Mouse (Mus musculus): ENCODE measurements around the gene Ift140. TPM values are rescaled to one million over a fixed set of nuclear protein-coding genes. Genes with fewer than 3 reads are reported as not detected.

The Ift140 gene
- polyA plus RNA-seq, 1 experiment from 2014 or later, result 21.7 TPM

- 64% methylated on average over 4 of the region's 4 CpGs for WGBS
- no peaks in the 10 kb centered on the region for H3K4me1 ChIP-seq (ENCODE audit: control insufficient read depth, insufficient read depth, low read length)
- no peak overlapping the region for H3K4me2 ChIP-seq (ENCODE audit: low read depth, low read length)
- 0 out of 2 replicates have a peak, but pooled peaks cover 7% of the 10 kb centered on the region for H3K36me3 ChIP-seq (ENCODE audit: control insufficient read depth, insufficient read depth, low read length)
- H3K27me3 ChIP-seq (ENCODE audit: control insufficient read depth, insufficient read depth, low read length), result no peaks in the 10 kb centered on the region
- H3K4me3 ChIP-seq (replicated peaks; ENCODE audit: low read length), result no peak overlapping the region
- no peak overlapping the region for H3K27ac ChIP-seq (ENCODE audit: low read length)
- no peak overlapping the region for H3K9ac ChIP-seq (ENCODE audit: low read length)
- no peak for ATAC-seq (ENCODE audit: insufficient read depth, low FRiP score)
- H3K9me3 ChIP-seq (replicated peaks; ENCODE audit: control insufficient read depth, low read length), result no peaks in the 10 kb centered on the region
Observed at GRCm38 (mm10) chr17:25036183-25036582, 20.3 kb downstream of the Ift140 start.

GRCm38 (mm10) chr17:25044879-25045278 lies 29.0 kb downstream of the Ift140 start:
- no peak overlapping the region for H3K9ac ChIP-seq (ENCODE audit: low read length)
- H3K27me3 ChIP-seq (ENCODE audit: control insufficient read depth, insufficient read depth, low read length), result no peaks in the 10 kb centered on the region
- H3K4me3 ChIP-seq (replicated peaks; ENCODE audit: low read length), result no peak overlapping the region
- H3K27ac ChIP-seq (ENCODE audit: low read length), result no peak overlapping the region
- no peak overlapping the region for H3K4me2 ChIP-seq (ENCODE audit: low read depth, low read length)
- H3K9me3 ChIP-seq (replicated peaks; ENCODE audit: control insufficient read depth, low read length), result no peaks in the 10 kb centered on the region
- H3K4me1 ChIP-seq (ENCODE audit: control insufficient read depth, insufficient read depth, low read length), result no peaks in the 10 kb centered on the region
- WGBS, result 75% methylated on average over 7 of the region's 7 CpGs
- no peak for ATAC-seq (ENCODE audit: insufficient read depth, low FRiP score)
- H3K36me3 ChIP-seq (ENCODE audit: control insufficient read depth, insufficient read depth, low read length), result no peaks in the 10 kb centered on the region

- Histone ChIP-seq H3K4me2 (ENCODE audit: low read depth, low read length) (no peak overlapping the region), H3K9ac (ENCODE audit: low read length) (no peak overlapping the region), H3K27me3 (ENCODE audit: control insufficient read depth, insufficient read depth, low read length) (no peaks in the 10 kb centered on the region), H3K27ac (ENCODE audit: low read length) (no peak overlapping the region), H3K36me3 (ENCODE audit: control insufficient read depth, insufficient read depth, low read length) (no peaks in the 10 kb centered on the region), H3K4me3 (replicated peaks; ENCODE audit: low read length) (no peak overlapping the region), H3K9me3 (replicated peaks; ENCODE audit: control insufficient read depth, low read length) (no peaks in the 10 kb centered on the region), H3K4me1 (ENCODE audit: control insufficient read depth, insufficient read depth, low read length) (no peaks in the 10 kb centered on the region)
- ATAC-seq (ENCODE audit: insufficient read depth, low FRiP score), result no peak
- WGBS, result 87% methylated on average over 4 of the region's 4 CpGs
Observed at GRCm38 (mm10) chr17:25045281-25045680, 29.4 kb downstream of the Ift140 start.

- Histone ChIP-seq H3K4me3 (replicated peaks; ENCODE audit: low read length) (no peak overlapping the region), H3K9me3 (replicated peaks; ENCODE audit: control insufficient read depth, low read length) (no peaks in the 10 kb centered on the region), H3K4me1 (ENCODE audit: control insufficient read depth, insufficient read depth, low read length) (no peaks in the 10 kb centered on the region), H3K9ac (ENCODE audit: low read length) (no peak overlapping the region), H3K27ac (ENCODE audit: low read length) (no peak overlapping the region), H3K4me2 (ENCODE audit: low read depth, low read length) (no peak overlapping the region), H3K27me3 (ENCODE audit: control insufficient read depth, insufficient read depth, low read length) (no peaks in the 10 kb centered on the region), H3K36me3 (ENCODE audit: control insufficient read depth, insufficient read depth, low read length) (no peaks in the 10 kb centered on the region)
- WGBS, result 88% methylated on average over 5 of the region's 6 CpGs
- ATAC-seq (ENCODE audit: insufficient read depth, low FRiP score), result no peak
Observed at GRCm38 (mm10) chr17:25047143-25047542, 31.3 kb downstream of the Ift140 start.

- Histone ChIP-seq H3K4me3 (replicated peaks; ENCODE audit: low read length) (no peak overlapping the region), H3K4me1 (ENCODE audit: control insufficient read depth, insufficient read depth, low read length) (no peaks in the 10 kb centered on the region), H3K9ac (ENCODE audit: low read length) (no peak overlapping the region), H3K36me3 (ENCODE audit: control insufficient read depth, insufficient read depth, low read length) (no peaks in the 10 kb centered on the region), H3K4me2 (ENCODE audit: low read depth, low read length) (no peak overlapping the region), H3K27me3 (ENCODE audit: control insufficient read depth, insufficient read depth, low read length) (no peaks in the 10 kb centered on the region), H3K9me3 (replicated peaks; ENCODE audit: control insufficient read depth, low read length) (no peaks in the 10 kb centered on the region), H3K27ac (ENCODE audit: low read length) (no peak overlapping the region)
- no peak for ATAC-seq (ENCODE audit: insufficient read depth, low FRiP score)
- WGBS, result 84% methylated on average over 9 of the region's 9 CpGs
Observed at GRCm38 (mm10) chr17:25053274-25053673, 37.4 kb downstream of the Ift140 start.

GRCm38 (mm10) chr17:25057041-25057440 lies 41.2 kb downstream of the Ift140 start:
- H3K36me3 ChIP-seq (ENCODE audit: control insufficient read depth, insufficient read depth, low read length), result no peaks in the 10 kb centered on the region
- WGBS, result 75% methylated on average over 6 of the region's 6 CpGs
- no peaks in the 10 kb centered on the region for H3K27me3 ChIP-seq (ENCODE audit: control insufficient read depth, insufficient read depth, low read length)
- no peaks in the 10 kb centered on the region for H3K4me1 ChIP-seq (ENCODE audit: control insufficient read depth, insufficient read depth, low read length)
- H3K4me3 ChIP-seq (replicated peaks; ENCODE audit: low read length), result no peak overlapping the region
- H3K4me2 ChIP-seq (ENCODE audit: low read depth, low read length), result no peak overlapping the region
- no peaks in the 10 kb centered on the region for H3K9me3 ChIP-seq (replicated peaks; ENCODE audit: control insufficient read depth, low read length)
- no peak for ATAC-seq (ENCODE audit: insufficient read depth, low FRiP score)
- H3K27ac ChIP-seq (ENCODE audit: low read length), result no peak overlapping the region
- H3K9ac ChIP-seq (ENCODE audit: low read length), result no peak overlapping the region

GRCm38 (mm10) chr17:25063261-25063660 lies 47.4 kb downstream of the Ift140 start:
- 82% methylated on average over 4 of the region's 4 CpGs for WGBS
- no peaks in the 10 kb centered on the region for H3K36me3 ChIP-seq (ENCODE audit: control insufficient read depth, insufficient read depth, low read length)
- no peak overlapping the region for H3K4me2 ChIP-seq (ENCODE audit: low read depth, low read length)
- H3K27me3 ChIP-seq (ENCODE audit: control insufficient read depth, insufficient read depth, low read length), result no peaks in the 10 kb centered on the region
- H3K9ac ChIP-seq (ENCODE audit: low read length), result no peak overlapping the region
- H3K4me3 ChIP-seq (replicated peaks; ENCODE audit: low read length), result no peak overlapping the region
- no peak for ATAC-seq (ENCODE audit: insufficient read depth, low FRiP score)
- H3K27ac ChIP-seq (ENCODE audit: low read length), result no peak overlapping the region
- no peaks in the 10 kb centered on the region for H3K9me3 ChIP-seq (replicated peaks; ENCODE audit: control insufficient read depth, low read length)
- no peaks in the 10 kb centered on the region for H3K4me1 ChIP-seq (ENCODE audit: control insufficient read depth, insufficient read depth, low read length)

- Histone ChIP-seq H3K9me3 (replicated peaks; ENCODE audit: control insufficient read depth, low read length) (no peaks in the 10 kb centered on the region), H3K27ac (ENCODE audit: low read length) (no peak overlapping the region; the same call in 1 of the 2 replicates), H3K9ac (ENCODE audit: low read length) (no peak overlapping the region), H3K4me3 (replicated peaks; ENCODE audit: low read length) (no peak overlapping the region), H3K36me3 (ENCODE audit: control insufficient read depth, insufficient read depth, low read length) (no peaks in the 10 kb centered on the region), H3K4me2 (ENCODE audit: low read depth, low read length) (no peak overlapping the region), H3K4me1 (ENCODE audit: control insufficient read depth, insufficient read depth, low read length) (no peaks in the 10 kb centered on the region), H3K27me3 (ENCODE audit: control insufficient read depth, insufficient read depth, low read length) (no peaks in the 10 kb centered on the region)
- no peak for ATAC-seq (ENCODE audit: insufficient read depth, low FRiP score)
- 76% methylated on average over 12 of the region's 12 CpGs for WGBS
Observed at GRCm38 (mm10) chr17:25063872-25064271, 48.0 kb downstream of the Ift140 start.

GRCm38 (mm10) chr17:25064351-25064750 lies 48.5 kb downstream of the Ift140 start:
- H3K9me3 ChIP-seq (replicated peaks; ENCODE audit: control insufficient read depth, low read length), result no peaks in the 10 kb centered on the region
- H3K4me2 ChIP-seq (ENCODE audit: low read depth, low read length), result no peak overlapping the region
- no peaks in the 10 kb centered on the region for H3K4me1 ChIP-seq (ENCODE audit: control insufficient read depth, insufficient read depth, low read length)
- ATAC-seq (ENCODE audit: insufficient read depth, low FRiP score), result no peak; the same call in 1 of the 2 replicates
- H3K4me3 ChIP-seq (replicated peaks; ENCODE audit: low read length), result no peak overlapping the region
- WGBS, result 65% methylated on average over 9 of the region's 9 CpGs
- no peaks in the 10 kb centered on the region for H3K36me3 ChIP-seq (ENCODE audit: control insufficient read depth, insufficient read depth, low read length)
- H3K27me3 ChIP-seq (ENCODE audit: control insufficient read depth, insufficient read depth, low read length), result no peaks in the 10 kb centered on the region
- H3K9ac ChIP-seq (ENCODE audit: low read length), result no peak overlapping the region
- H3K27ac ChIP-seq (ENCODE audit: low read length), result no peak overlapping the region; the same call in 1 of the 2 replicates

- no peaks in the 10 kb centered on the region for H3K9me3 ChIP-seq (replicated peaks; ENCODE audit: control insufficient read depth, low read length)
- H3K4me3 ChIP-seq (replicated peaks; ENCODE audit: low read length), result no peak overlapping the region
- no peak for ATAC-seq (ENCODE audit: insufficient read depth, low FRiP score)
- H3K36me3 ChIP-seq (ENCODE audit: control insufficient read depth, insufficient read depth, low read length), result no peaks in the 10 kb centered on the region
- no peaks in the 10 kb centered on the region for H3K4me1 ChIP-seq (ENCODE audit: control insufficient read depth, insufficient read depth, low read length)
- no peaks in the 10 kb centered on the region for H3K27me3 ChIP-seq (ENCODE audit: control insufficient read depth, insufficient read depth, low read length)
- H3K27ac ChIP-seq (ENCODE audit: low read length), result no peak overlapping the region; the same call in 1 of the 2 replicates
- no peak overlapping the region for H3K4me2 ChIP-seq (ENCODE audit: low read depth, low read length)
- 89% methylated on average over 3 of the region's 3 CpGs for WGBS
- no peak overlapping the region for H3K9ac ChIP-seq (ENCODE audit: low read length)
Observed at GRCm38 (mm10) chr17:25065189-25065588, 49.3 kb downstream of the Ift140 start.

Measured in stomach, embryonic 16.5 days (tissue).